8 mouse cellular contexts compared by ENCODE assay signal in genomic region chr4:140962207-140962909, GRCm38 (mm10). TPM values are rescaled to one million over a fixed set of nuclear protein-coding genes. Genes with fewer than 3 reads are reported as not detected.
DNase-seq lines count a peak whose midpoint lies in the region; ATAC-seq and TF ChIP-seq lines count a peak whose summit lies in the region.

No protein-coding gene starts in this region.

- H3K4me1 ChIP-seq in heart, embryonic 11.5 days (ENCODE audit: control insufficient read depth, insufficient read depth, low read length): peaks cover 25% of the 10 kb centered on the region
- peaks cover 43% of the 10 kb centered on the region for H3K4me1 ChIP-seq in G1E (ENCODE audit: insufficient read depth, low read depth, low read length)
- H3K4me1 ChIP-seq in hindbrain, embryonic 15.5 days (replicated peaks): peaks cover 43% of the 10 kb centered on the region
- H3K4me1 ChIP-seq in liver, postnatal 0 days (ENCODE audit: insufficient read depth): peaks cover 32% of the 10 kb centered on the region

- no peak for TF ChIP-seq CTCF in G1E (IDR thresholded peaks at IDR 0.05; ENCODE audit: low read depth, low read length)
- TF ChIP-seq CTCF in liver, postnatal 0 days (IDR thresholded peaks at IDR 0.05; ENCODE audit: low read depth): no peak

- H3K27ac ChIP-seq in heart, embryonic 11.5 days (ENCODE audit: low read depth, low read length): peak overlapping the region; percentile 88; the same call in 1 of the 2 replicates
- peak overlapping the region; percentile 91 for H3K27ac ChIP-seq in hindbrain, embryonic 15.5 days (replicated peaks)
- peak overlapping the region; percentile 91 for H3K27ac ChIP-seq in liver, postnatal 0 days (ENCODE audit: low read depth)

- no peaks in the 10 kb centered on the region for H3K27me3 ChIP-seq in heart, embryonic 11.5 days (ENCODE audit: control insufficient read depth, insufficient read depth, low read length)
- H3K27me3 ChIP-seq in G1E (ENCODE audit: insufficient read depth, low read length): peaks cover 10% of the 10 kb centered on the region
- H3K27me3 ChIP-seq in hindbrain, embryonic 15.5 days: no peaks in the 10 kb centered on the region
- H3K27me3 ChIP-seq in liver, postnatal 0 days (ENCODE audit: insufficient read depth, low read length): 0 out of 2 replicates have a peak, but pooled peaks cover 3% of the 10 kb centered on the region

- 70% methylated on average over 8 of the region's 8 CpGs for WGBS in heart, embryonic 11.5 days (ENCODE audit: insufficient replicate concordance)
- WGBS in hindbrain, embryonic 15.5 days: 78% methylated on average over 8 of the region's 8 CpGs
- WGBS in liver, postnatal 0 days (ENCODE audit: insufficient replicate concordance): 42% methylated on average over 8 of the region's 8 CpGs

- ATAC-seq in heart, embryonic 11.5 days (replicated peaks; ENCODE audit: insufficient number of reproducible peaks, low FRiP score, low TSS enrichment): no peak
- ATAC-seq in G1E (ENCODE audit: extremely low read depth, insufficient number of reproducible peaks, low FRiP score, poor library complexity, severe bottlenecking): no peak
- ATAC-seq in hindbrain, embryonic 15.5 days (ENCODE audit: low FRiP score, low read depth): no peak
- no peak for ATAC-seq in liver, postnatal 0 days

- peaks cover 6% of the 10 kb centered on the region; the same call in 1 of the 2 replicates for H3K36me3 ChIP-seq in heart, embryonic 11.5 days (ENCODE audit: control insufficient read depth, insufficient read depth, low read length)
- H3K36me3 ChIP-seq in G1E (replicated peaks): peaks cover 45% of the 10 kb centered on the region
- peaks cover 9% of the 10 kb centered on the region; the same call in 1 of the 2 replicates for H3K36me3 ChIP-seq in hindbrain, embryonic 15.5 days
- peaks cover 12% of the 10 kb centered on the region; the same call in 1 of the 2 replicates for H3K36me3 ChIP-seq in liver, postnatal 0 days (replicated peaks; ENCODE audit: insufficient read depth, low read length)

- DNase-seq in heart, postnatal 25 days (ENCODE audit: low spot score): no peak
- no peak for DNase-seq in G1E (ENCODE audit: low spot score)
- no peak for DNase-seq in liver, postnatal 0 days
- no peak for DNase-seq in embryo, embryonic 9.5 days (ENCODE audit: extremely low spot score)
- DNase-seq in layer of hippocampus, adult 8-10 months (ENCODE audit: low spot score in 2 of 2): no peak
- DNase-seq in right cerebral cortex, postnatal 10 days (ENCODE audit: low spot score in 2 of 2): no peak

- peak overlapping the region; percentile 85 for H3K4me2 ChIP-seq in heart, embryonic 11.5 days
- peak overlapping the region; percentile 72 for H3K4me2 ChIP-seq in hindbrain, embryonic 15.5 days
- peak overlapping the region; percentile 83 for H3K4me2 ChIP-seq in liver, postnatal 0 days (ENCODE audit: low read depth, low read length)

- no peaks in the 10 kb centered on the region for H3K9me3 ChIP-seq in heart, embryonic 11.5 days (replicated peaks; ENCODE audit: control insufficient read depth, low read length)
- H3K9me3 ChIP-seq in G1E (replicated peaks): no peaks in the 10 kb centered on the region
- no peaks in the 10 kb centered on the region for H3K9me3 ChIP-seq in hindbrain, embryonic 15.5 days
- no peaks in the 10 kb centered on the region for H3K9me3 ChIP-seq in liver, postnatal 0 days (ENCODE audit: low read length)

- intact Hi-C loops in heart, postnatal 25 days (cut with DNase I): loop anchor here (5.0 kb wide), 1 partner anchor 115 kb away; the partner anchor contains the start of gene Necap2

- no peak for TF ChIP-seq EP300 in liver, postnatal 0 days (IDR thresholded peaks at IDR 0.05; ENCODE audit: low read depth)

- H3K9ac ChIP-seq in heart, embryonic 11.5 days (ENCODE audit: low read depth, low read length): peak overlapping the region; percentile 98
- peak overlapping the region; percentile 86 for H3K9ac ChIP-seq in hindbrain, embryonic 15.5 days
- peak overlapping the region; percentile 88 for H3K9ac ChIP-seq in liver, postnatal 0 days (replicated peaks)

- H3K4me3 ChIP-seq in heart, embryonic 11.5 days (ENCODE audit: low read depth, low read length): peak overlapping the region; percentile 98
- peak overlapping the region; percentile 88 for H3K4me3 ChIP-seq in G1E (ENCODE audit: low read depth, low read length)
- peak overlapping the region; percentile 83 for H3K4me3 ChIP-seq in hindbrain, embryonic 15.5 days
- peak overlapping the region; percentile 89 for H3K4me3 ChIP-seq in liver, postnatal 0 days (ENCODE audit: low read depth, low read length)

RNA-seq across cellular contexts. Expression of gene Sdhb, which starts 1.4 kb away (rescaled TPM):
- 760 and 778 TPM in 2 replicates for polyA plus RNA-seq in heart, embryonic 11.5 days (2014; fragmentation: Nextera tagmentation; extraction: Ambion mirVana)
- total RNA-seq in heart, postnatal 25 days (2021): 1,000 to 10,000 TPM; 1,213 to 1,269 TPM
- total RNA-seq in G1E (2014; fragmentation: Nextera tagmentation) (51.2 and 51.7 TPM in 2 replicates), G1E (2017) (100 and 103 TPM in 2 replicates)
- 105 and 142 TPM in 2 replicates for polyA plus RNA-seq in G1E (2012)
- polyA plus RNA-seq in hindbrain, embryonic 15.5 days (2015; fragmentation: Nextera tagmentation; extraction: Ambion mirVana): 480 TPM in 2 replicates
- polyA plus RNA-seq in liver, postnatal 0 days (2015; fragmentation: Nextera tagmentation; extraction: Ambion mirVana): 312 and 329 TPM in 2 replicates
- total RNA-seq in layer of hippocampus, adult 8-10 months (2022): 100 to 1,000 TPM; 169 to 190 (median 176) TPM

RNA-seq across cellular contexts. Expression of gene Atp13a2, which starts 24.3 kb away (rescaled TPM):
- 18.2 and 18.9 TPM in 2 replicates for polyA plus RNA-seq in heart, embryonic 11.5 days (2014; fragmentation: Nextera tagmentation; extraction: Ambion mirVana)
- 10 to 100 TPM; 16.5 to 19.4 TPM for total RNA-seq in heart, postnatal 25 days (2021)
- 22.3 and 34.0 TPM in 2 replicates for total RNA-seq in G1E (2014; fragmentation: Nextera tagmentation)
- 21.4 and 26.6 TPM in 2 replicates for total RNA-seq in G1E (2017)
- polyA plus RNA-seq in G1E (2012): 67.7 and 124 TPM in 2 replicates
- 181 and 193 TPM in 2 replicates for polyA plus RNA-seq in hindbrain, embryonic 15.5 days (2015; fragmentation: Nextera tagmentation; extraction: Ambion mirVana)
- polyA plus RNA-seq in liver, postnatal 0 days (2015; fragmentation: Nextera tagmentation; extraction: Ambion mirVana): 13.2 and 15.8 TPM in 2 replicates
- total RNA-seq in layer of hippocampus, adult 8-10 months (2022): 100 to 1,000 TPM; 144 to 156 (median 150) TPM

RNA-seq across cellular contexts. Expression of gene Mfap2, which starts 47.9 kb away (rescaled TPM):
- polyA plus RNA-seq in heart, embryonic 11.5 days (2014; fragmentation: Nextera tagmentation; extraction: Ambion mirVana): 246 and 248 TPM in 2 replicates
- 1 to 10 TPM; 6.7 to 6.9 TPM for total RNA-seq in heart, postnatal 25 days (2021)
- total RNA-seq in G1E (2014; fragmentation: Nextera tagmentation) (not detected in 2 replicates), G1E (2017) (not detected in 2 replicates)
- polyA plus RNA-seq in G1E (2012): not detected in 2 replicates
- polyA plus RNA-seq in hindbrain, embryonic 15.5 days (2015; fragmentation: Nextera tagmentation; extraction: Ambion mirVana): 161 and 173 TPM in 2 replicates
- 14.1 and 14.6 TPM in 2 replicates for polyA plus RNA-seq in liver, postnatal 0 days (2015; fragmentation: Nextera tagmentation; extraction: Ambion mirVana)
- 1 to 10 TPM; 4.2 to 6.6 (median 5.5) TPM for total RNA-seq in layer of hippocampus, adult 8-10 months (2022)

RNA-seq across cellular contexts. Expression of gene Padi2, which starts 56.2 kb away (rescaled TPM):
- 3.8 and 5.9 TPM in 2 replicates for polyA plus RNA-seq in heart, embryonic 11.5 days (2014; fragmentation: Nextera tagmentation; extraction: Ambion mirVana)
- under 1 TPM; 0.42 to 0.81 TPM for total RNA-seq in heart, postnatal 25 days (2021)
- 0.34 TPM in 1 of 2 replicates, not detected in the other for total RNA-seq in G1E (2014; fragmentation: Nextera tagmentation)
- total RNA-seq in G1E (2017): 0.46 and 0.82 TPM in 2 replicates
- polyA plus RNA-seq in G1E (2012): 0.11 and 0.21 TPM in 2 replicates
- polyA plus RNA-seq in hindbrain, embryonic 15.5 days (2015; fragmentation: Nextera tagmentation; extraction: Ambion mirVana): 1.2 and 2.2 TPM in 2 replicates
- polyA plus RNA-seq in liver, postnatal 0 days (2015; fragmentation: Nextera tagmentation; extraction: Ambion mirVana): 1.9 and 2.1 TPM in 2 replicates
- total RNA-seq in layer of hippocampus, adult 8-10 months (2022): 10 to 100 TPM; 25.4 to 44.6 (median 32.6) TPM

Comparison
In these comparisons a context has a peak if more than half of its experiments do, and no peak if none do; other contexts are left out.
1. RNA of gene Mfap2, which starts 47.9 kb away (polyA plus RNA-seq): 246 to 248 TPM in heart, embryonic 11.5 days, 161 to 173 TPM in hindbrain, embryonic 15.5 days and 14.1 to 14.6 TPM in liver, postnatal 0 days; not detected in G1E; every median in the first group is over 10 times any median in the second.
2. Peak in every context shown above with its lines, with median percentiles within 50 percentile points of each other: H3K27ac ChIP-seq, H3K4me2 ChIP-seq, H3K4me3 ChIP-seq and H3K9ac ChIP-seq.